Mouse (Mus musculus) right cerebral cortex, postnatal 14 days (tissue): Measurements from ENCODE around the gene Sftpa1.

Source experiments
- DNase-seq: peaks from one replicate; pipeline ENCODE4 v3.0.0; 2022

The Sftpa1 gene

GRCm38 (mm10) chr14:41162663-41163062 lies 31.1 kb downstream of the Sftpa1 start:
- DNase-seq = peak; percentile 28

- no peak for DNase-seq
These were observed 35.7 kb downstream of the Sftpa1 start for GRCm38 (mm10) chr14:41167278-41167677.

- no peak for DNase-seq
These were observed 37.0 kb downstream of the Sftpa1 start for GRCm38 (mm10) chr14:41168567-41168966.

- DNase-seq = no peak
These were observed 38.9 kb downstream of the Sftpa1 start for GRCm38 (mm10) chr14:41170514-41170913.

GRCm38 (mm10) chr14:41174802-41175201 lies 43.2 kb downstream of the Sftpa1 start:
- DNase-seq = no peak

- DNase-seq = no peak
These were observed 53.7 kb downstream of the Sftpa1 start, which contains the start of gene Sftpd for GRCm38 (mm10) chr14:41185059-41185821. TSS of gene Sftpd (minus strand) at chr14:41185149.
